Mouse (Mus musculus) brain, embryonic 14.5 days (tissue): ENCODE results near the gene Pak2.

Source experiments
- CTCF ChIP-seq: fragments of 200-500 bp; IDR thresholded peaks from 2 replicates; pipeline ENCODE4 v1.5.1; 2012; ENCODE audit warnings: inconsistent platforms, mild to moderate bottlenecking, moderate library complexity, borderline replicate concordance; ENCODE audit not compliant: insufficient read depth, insufficient read length; ENCODE audit errors: extremely low read depth
- POLR2A ChIP-seq: fragments of 200-500 bp; IDR thresholded peaks from 2 replicates; pipeline ENCODE4 v1.6.1; 2012; ENCODE audit warnings: mild to moderate bottlenecking, inconsistent platforms, borderline replicate concordance; ENCODE audit not compliant: poor library complexity, insufficient read depth, insufficient read length, severe bottlenecking; ENCODE audit errors: extremely low read depth

GRCm38 (mm10) chr16:32075762-32076161 lies 3.4 kb downstream of the Pak2 start:
- TF ChIP-seq CTCF: no peak
- no peak for TF ChIP-seq POLR2A
